ENCODE assay signal across 8 mouse cellular contexts in the genomic region with DNA sequence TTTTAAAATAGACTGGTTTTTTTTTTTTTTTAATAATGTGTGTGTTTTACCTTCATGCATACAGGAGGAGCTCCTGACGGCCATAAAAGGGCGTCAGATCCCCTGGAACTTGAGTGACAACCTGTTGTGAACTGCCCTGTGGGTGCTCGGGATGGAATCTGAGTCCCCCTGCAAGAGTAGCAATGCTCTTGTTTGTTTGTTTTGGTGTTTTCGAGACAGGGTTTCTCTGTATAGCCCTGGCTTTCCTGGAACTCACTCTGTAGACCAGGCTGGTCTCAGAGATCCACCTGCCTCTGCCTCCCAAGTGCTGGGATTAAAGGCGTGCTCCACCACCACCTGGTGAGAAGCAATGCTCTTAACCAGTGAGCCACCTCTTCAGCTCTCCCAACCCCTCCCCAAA. TPM values are rescaled to one million over a fixed set of nuclear protein-coding genes. Genes with fewer than 3 reads are reported as not detected.
A peak's percentile ranks its signal among the peaks of the same experiment; 100 is the strongest.
DNase-seq lines count a peak whose midpoint lies in the region; ATAC-seq and TF ChIP-seq lines count a peak whose summit lies in the region.
"Had no signal": no experiment of that assay in that cellular context is flagged by ENCODE, and none has a peak within 500 bp of the region (broad histone marks: within the 10 kb centered on the region; RNA-seq: fewer than 3 reads in every experiment).

No protein-coding gene starts in this region.

- H3K4me2 ChIP-seq in forebrain, embryonic 12.5 days = peak overlapping the region; percentile 54
- peak overlapping the region; percentile 50 for H3K4me2 ChIP-seq in limb, embryonic 11.5 days (ENCODE audit: low read depth, severe bottlenecking)
- H3K4me2 ChIP-seq in neural tube, embryonic 15.5 days = peak overlapping the region; percentile 70

- H3K4me3 ChIP-seq in liver, adult 2 months (ENCODE audit: insufficient read depth, low read depth, low read length) = no peak overlapping the region; the same call in 1 of the 2 replicates
- peak overlapping the region; percentile 35; the same call in 1 of the 2 replicates for H3K4me3 ChIP-seq in forebrain, embryonic 12.5 days (replicated peaks)
- no peak overlapping the region for H3K4me3 ChIP-seq in limb, embryonic 11.5 days (ENCODE audit: low read depth, low read length)
- peak overlapping the region; percentile 48 for H3K4me3 ChIP-seq in neural tube, embryonic 15.5 days (replicated peaks)

- no peak overlapping the region; the same call in 1 of the 2 replicates for H3K9ac ChIP-seq in liver, adult 2 months (ENCODE audit: low read depth, low read length)
- H3K9ac ChIP-seq in forebrain, embryonic 12.5 days = 0 out of 2 replicates have a peak overlapping the region, but pooled peaks have one; percentile 48
- H3K9ac ChIP-seq in limb, embryonic 11.5 days (ENCODE audit: low read length) = no peak overlapping the region
- peak overlapping the region; percentile 51 for H3K9ac ChIP-seq in neural tube, embryonic 15.5 days (replicated peaks)

- H3K4me1 ChIP-seq in liver, adult 2 months (ENCODE audit: control insufficient read depth, insufficient read depth, low read length) = peaks cover 2% of the 10 kb centered on the region; the same call in 1 of the 2 replicates
- H3K4me1 ChIP-seq in forebrain, embryonic 12.5 days = peaks cover 32% of the 10 kb centered on the region
- peaks cover 7% of the 10 kb centered on the region; the same call in 1 of the 2 replicates for H3K4me1 ChIP-seq in limb, embryonic 11.5 days (ENCODE audit: control insufficient read depth, insufficient read depth, low read length)
- peaks cover 43% of the 10 kb centered on the region for H3K4me1 ChIP-seq in neural tube, embryonic 15.5 days

- H3K36me3 ChIP-seq in liver, adult 2 months (ENCODE audit: control insufficient read depth, insufficient read depth, low read length) = peaks cover under 1% of the 10 kb centered on the region; the same call in 1 of the 2 replicates
- H3K36me3 ChIP-seq in forebrain, embryonic 12.5 days (replicated peaks) = no peaks in the 10 kb centered on the region
- no peaks in the 10 kb centered on the region for H3K36me3 ChIP-seq in limb, embryonic 11.5 days (ENCODE audit: control insufficient read depth, insufficient read depth, low read length)
- 0 out of 2 replicates have a peak, but pooled peaks cover 3% of the 10 kb centered on the region for H3K36me3 ChIP-seq in neural tube, embryonic 15.5 days

- H3K79me2 ChIP-seq in liver, adult 2 months (ENCODE audit: control insufficient read depth, insufficient read depth, low read length) = no peaks in the 10 kb centered on the region

- no peak for TF ChIP-seq CTCF in liver, adult 2 months (IDR thresholded peaks at IDR 0.05; ENCODE audit: low read depth, low read length)

- ATAC-seq in forebrain, embryonic 12.5 days (ENCODE audit: low FRiP score) = no peak
- no peak for ATAC-seq in limb, embryonic 11.5 days (ENCODE audit: insufficient number of reproducible peaks, low FRiP score, low TSS enrichment, low read depth)
- no peak for ATAC-seq in neural tube, embryonic 15.5 days (ENCODE audit: low FRiP score)
- ATAC-seq in erythroid progenitor cell, adult 5-6 weeks (replicated peaks; ENCODE audit: low FRiP score, poor library complexity, severe bottlenecking) = no peak

- H3K27ac ChIP-seq in liver, adult 2 months (replicated peaks; ENCODE audit: insufficient read depth, low read depth, low read length) = peak overlapping the region; percentile 64; the same call in 1 of the 2 replicates
- H3K27ac ChIP-seq in forebrain, embryonic 12.5 days = no peak overlapping the region
- no peak overlapping the region; the same call in 1 of the 2 replicates for H3K27ac ChIP-seq in limb, embryonic 11.5 days (replicated peaks; ENCODE audit: low read depth, low read length)
- H3K27ac ChIP-seq in neural tube, embryonic 15.5 days (replicated peaks) = peak overlapping the region; percentile 84

- no peaks in the 10 kb centered on the region for H3K27me3 ChIP-seq in liver, adult 2 months (ENCODE audit: control insufficient read depth, insufficient read depth, low read length)
- H3K27me3 ChIP-seq in forebrain, embryonic 12.5 days = peaks cover 31% of the 10 kb centered on the region
- peaks cover 13% of the 10 kb centered on the region for H3K27me3 ChIP-seq in limb, embryonic 11.5 days (ENCODE audit: control insufficient read depth, insufficient read depth, low read length)
- H3K27me3 ChIP-seq in neural tube, embryonic 15.5 days (replicated peaks) = no peaks in the 10 kb centered on the region

- WGBS in liver, adult 2 months = 67% methylated on average over 5 of the region's 5 CpGs
- WGBS in forebrain, embryonic 12.5 days = 76% methylated on average over 5 of the region's 5 CpGs
- 66% methylated on average over 5 of the region's 5 CpGs for WGBS in limb, embryonic 11.5 days
- 67% methylated on average over 5 of the region's 5 CpGs for whole genome bisulfite sequencing in neural tube, embryonic 15.5 days

- no peak for TF ChIP-seq POLR2A in liver, adult 2 months (IDR thresholded peaks at IDR 0.05; ENCODE audit: extremely low read depth, insufficient read depth, low read length)

- no peaks in the 10 kb centered on the region for H3K9me3 ChIP-seq in forebrain, embryonic 12.5 days
- H3K9me3 ChIP-seq in limb, embryonic 11.5 days (ENCODE audit: control insufficient read depth, low read length) = no peaks in the 10 kb centered on the region
- H3K9me3 ChIP-seq in neural tube, embryonic 15.5 days (replicated peaks) = no peaks in the 10 kb centered on the region

- no peak for DNase-seq in liver, adult 2 months (ENCODE audit: extremely low read depth, low read depth, low spot score)
- DNase-seq in liver = no peak
- DNase-seq in limb, embryonic 11.5 days (ENCODE audit: low spot score) = no peak
- no peak for DNase-seq in T-cell, adult 2 months (ENCODE audit: low spot score)

RNA-seq across cellular contexts. Expression of gene Sirt4, which starts 0.5 kb away (rescaled TPM):
- total RNA-seq in liver, adult 2 months (2014; rRNA removed) = 11.5 and 15.0 TPM in 2 replicates
- 26.1 and 26.6 TPM in 2 replicates for polyA plus RNA-seq in liver, adult 2 months (2012; rRNA removed)
- polyA plus RNA-seq in forebrain, embryonic 12.5 days (2016; fragmentation: Nextera tagmentation; extraction: Ambion mirVana) = 20.0 and 23.2 TPM in 2 replicates
- 19.2 and 19.7 TPM in 2 replicates for polyA plus RNA-seq in limb, embryonic 11.5 days (2014; fragmentation: Nextera tagmentation; extraction: Ambion mirVana)
- polyA plus RNA-seq in neural tube, embryonic 15.5 days (2015; fragmentation: Nextera tagmentation; extraction: Ambion mirVana) = 31.0 and 37.1 TPM in 2 replicates
- total RNA-seq in erythroid progenitor cell, adult 5-6 weeks (2015; ENCODE audit: low replicate concordance) = 1.8 TPM in 1 of 2 replicates, not detected in the other
- total RNA-seq in erythroid progenitor cell, adult 5-6 weeks (2017; ENCODE audit: low replicate concordance) = 3.3 TPM in 1 of 2 replicates, not detected in the other

RNA-seq across cellular contexts. Expression of gene Pla2g1b, which starts 18.9 kb away (rescaled TPM):
- total RNA-seq in liver, adult 2 months (2014; rRNA removed) = 0.40 and 2.7 TPM in 2 replicates
- not detected in 2 replicates for polyA plus RNA-seq in liver, adult 2 months (2012; rRNA removed)
- not detected in 2 replicates for polyA plus RNA-seq in forebrain, embryonic 12.5 days (2016; fragmentation: Nextera tagmentation; extraction: Ambion mirVana)
- not detected in 2 replicates for polyA plus RNA-seq in limb, embryonic 11.5 days (2014; fragmentation: Nextera tagmentation; extraction: Ambion mirVana)
- polyA plus RNA-seq in neural tube, embryonic 15.5 days (2015; fragmentation: Nextera tagmentation; extraction: Ambion mirVana) = 0.81 and 1.1 TPM in 2 replicates
- not detected in 2 replicates for total RNA-seq in erythroid progenitor cell, adult 5-6 weeks (2015; ENCODE audit: low replicate concordance)
- not detected in 2 replicates for total RNA-seq in erythroid progenitor cell, adult 5-6 weeks (2017; ENCODE audit: low replicate concordance)
- polyA plus RNA-seq: frontal cortex, adult 2 months had no signal

RNA-seq across cellular contexts. Expression of gene Pxn, which starts 21.5 kb away (rescaled TPM):
- total RNA-seq in liver, adult 2 months (2014; rRNA removed) = 10.5 and 15.2 TPM in 2 replicates
- 33.6 and 40.2 TPM in 2 replicates for polyA plus RNA-seq in liver, adult 2 months (2012; rRNA removed)
- polyA plus RNA-seq in forebrain, embryonic 12.5 days (2016; fragmentation: Nextera tagmentation; extraction: Ambion mirVana) = 24.6 and 25.3 TPM in 2 replicates
- polyA plus RNA-seq in limb, embryonic 11.5 days (2014; fragmentation: Nextera tagmentation; extraction: Ambion mirVana) = 13.5 and 17.7 TPM in 2 replicates
- 21.3 and 28.2 TPM in 2 replicates for polyA plus RNA-seq in neural tube, embryonic 15.5 days (2015; fragmentation: Nextera tagmentation; extraction: Ambion mirVana)
- 18.9 and 24.5 TPM in 2 replicates for total RNA-seq in erythroid progenitor cell, adult 5-6 weeks (2015; ENCODE audit: low replicate concordance)
- 11.1 and 21.2 TPM in 2 replicates for total RNA-seq in erythroid progenitor cell, adult 5-6 weeks (2017; ENCODE audit: low replicate concordance)

RNA-seq across cellular contexts. Expression of gene Msi1, which starts 55.6 kb away (rescaled TPM):
- total RNA-seq in liver, adult 2 months (2014; rRNA removed) = not detected in 2 replicates
- polyA plus RNA-seq in liver, adult 2 months (2012; rRNA removed) = 0.09 and 0.35 TPM in 2 replicates
- polyA plus RNA-seq in forebrain, embryonic 12.5 days (2016; fragmentation: Nextera tagmentation; extraction: Ambion mirVana) = 161 and 182 TPM in 2 replicates
- 45.9 and 48.3 TPM in 2 replicates for polyA plus RNA-seq in limb, embryonic 11.5 days (2014; fragmentation: Nextera tagmentation; extraction: Ambion mirVana)
- 29.4 and 37.9 TPM in 2 replicates for polyA plus RNA-seq in neural tube, embryonic 15.5 days (2015; fragmentation: Nextera tagmentation; extraction: Ambion mirVana)
- total RNA-seq in erythroid progenitor cell, adult 5-6 weeks (2015; ENCODE audit: low replicate concordance) = not detected in 2 replicates
- not detected in 2 replicates for total RNA-seq in erythroid progenitor cell, adult 5-6 weeks (2017; ENCODE audit: low replicate concordance)

Comparison
In these comparisons a context has a peak if more than half of its experiments do, and no peak if none do; other contexts are left out.
1. H3K27ac ChIP-seq: peak in liver, adult 2 months (single experiment) and neural tube, embryonic 15.5 days (single experiment); none in forebrain, embryonic 12.5 days (single experiment) and limb, embryonic 11.5 days (single experiment).
2. H3K4me3 ChIP-seq: peak in forebrain, embryonic 12.5 days (single experiment) and neural tube, embryonic 15.5 days (single experiment); none in liver, adult 2 months (single experiment) and limb, embryonic 11.5 days (single experiment).
3. H3K9ac ChIP-seq: peak in forebrain, embryonic 12.5 days (single experiment) and neural tube, embryonic 15.5 days (single experiment); none in liver, adult 2 months (single experiment) and limb, embryonic 11.5 days (single experiment).
4. Peak in every context shown above with its lines, with median percentiles within 50 percentile points of each other: H3K4me2 ChIP-seq.